Mouse (Mus musculus): ENCODE data around the gene Tmprss7. TPM values are rescaled to one million over a fixed set of nuclear protein-coding genes. Genes with fewer than 3 reads are reported as not detected.

Gene Tmprss7
- polyA plus RNA-seq, 2 experiments, result 0.08 to 0.26 TPM

GRCm38 (mm10) chr16:45632420-45632819 lies 61.0 kb downstream of the Tmprss7 start:
- TF ChIP-seq EP300 (IDR thresholded peaks at IDR 0.05; ENCODE audit: low read depth) (no peak), CTCF (IDR thresholded peaks at IDR 0.05; ENCODE audit: low read depth) (no peak)
- Histone ChIP-seq H3K4me3 (ENCODE audit: insufficient read depth in 1 of 2, low read depth in 2 of 2, low read length in 2 of 2) (no peak overlapping the region), H3K9me3 (ENCODE audit: control insufficient read depth, low read length) (no peaks in the 10 kb centered on the region), H3K27ac (no peak overlapping the region), H3K4me2 (ENCODE audit: low read depth) (no peak overlapping the region), H3K9ac (replicated peaks) (no peak overlapping the region), H3K27me3 (ENCODE audit: control insufficient read depth, insufficient read depth, low read length) (no peaks in the 10 kb centered on the region), H3K4me1 (replicated peaks; ENCODE audit: control insufficient read depth in 2 of 2, insufficient read depth in 2 of 2, low read length in 1 of 2) (no peaks in the 10 kb centered on the region), H3K36me3 (replicated peaks; ENCODE audit: control insufficient read depth, insufficient read depth, low read depth) (no peaks in the 10 kb centered on the region)
- DNase-seq (ENCODE audit: low read depth in 3 of 3, low spot score in 3 of 3) (no peak), ATAC-seq (ENCODE audit: insufficient read depth) (no peak)
- 76% methylated on average over 4 of the region's 4 CpGs for WGBS (ENCODE audit: insufficient replicate concordance)

DNA sequence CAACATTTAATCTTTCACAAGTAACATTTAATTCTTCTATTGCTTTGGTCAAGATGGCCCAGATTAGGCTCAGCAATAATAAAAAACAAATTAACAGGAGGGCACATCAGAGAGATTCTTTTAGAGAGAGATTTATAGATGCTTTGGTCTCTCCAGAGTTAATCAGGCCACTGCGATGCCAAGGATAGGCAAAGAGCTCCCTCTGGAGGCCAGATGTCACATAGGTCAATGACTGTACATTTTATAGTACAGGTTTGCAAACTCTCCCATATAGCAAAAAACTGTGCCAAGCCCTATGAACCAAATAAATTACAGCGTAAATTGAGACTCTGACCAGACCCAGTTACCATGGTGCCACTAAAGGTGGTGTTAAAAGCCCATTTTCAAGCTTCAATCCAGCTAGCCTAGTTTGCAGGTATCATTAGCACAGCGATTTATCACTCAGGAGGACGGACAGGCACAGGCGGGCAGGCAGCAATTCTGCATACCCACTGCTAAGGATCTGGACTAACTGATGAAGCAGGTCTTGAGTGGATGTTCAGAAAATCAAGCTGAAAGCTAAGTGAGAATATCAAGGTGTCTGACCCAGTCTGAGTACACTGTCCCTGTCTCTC lies 63.0 kb downstream of the Tmprss7 start:
- Histone ChIP-seq H3K27me3 (ENCODE audit: control insufficient read depth, insufficient read depth, low read length) (no peaks in the 10 kb centered on the region), H3K36me3 (replicated peaks; ENCODE audit: control insufficient read depth, insufficient read depth, low read depth) (no peaks in the 10 kb centered on the region), H3K9me3 (ENCODE audit: control insufficient read depth, low read length) (no peaks in the 10 kb centered on the region), H3K4me1 (replicated peaks; ENCODE audit: control insufficient read depth in 2 of 2, insufficient read depth in 2 of 2, low read length in 1 of 2) (no peaks in the 10 kb centered on the region), H3K4me3 (ENCODE audit: insufficient read depth in 1 of 2, low read depth in 2 of 2, low read length in 2 of 2) (no peak overlapping the region), H3K4me2 (ENCODE audit: low read depth) (no peak overlapping the region), H3K9ac (replicated peaks) (no peak overlapping the region), H3K27ac (no peak overlapping the region)
- TF ChIP-seq CTCF (IDR thresholded peaks at IDR 0.05; ENCODE audit: low read depth) (peak; percentile 63), EP300 (IDR thresholded peaks at IDR 0.05; ENCODE audit: low read depth) (no peak)
- DNase-seq (ENCODE audit: low read depth in 3 of 3, low spot score in 3 of 3) (peak in 1 of 3 experiments; percentile 13), ATAC-seq (ENCODE audit: insufficient read depth) (no peak)
- WGBS (ENCODE audit: insufficient replicate concordance), result 52% methylated on average over 5 of the region's 5 CpGs

DNA sequence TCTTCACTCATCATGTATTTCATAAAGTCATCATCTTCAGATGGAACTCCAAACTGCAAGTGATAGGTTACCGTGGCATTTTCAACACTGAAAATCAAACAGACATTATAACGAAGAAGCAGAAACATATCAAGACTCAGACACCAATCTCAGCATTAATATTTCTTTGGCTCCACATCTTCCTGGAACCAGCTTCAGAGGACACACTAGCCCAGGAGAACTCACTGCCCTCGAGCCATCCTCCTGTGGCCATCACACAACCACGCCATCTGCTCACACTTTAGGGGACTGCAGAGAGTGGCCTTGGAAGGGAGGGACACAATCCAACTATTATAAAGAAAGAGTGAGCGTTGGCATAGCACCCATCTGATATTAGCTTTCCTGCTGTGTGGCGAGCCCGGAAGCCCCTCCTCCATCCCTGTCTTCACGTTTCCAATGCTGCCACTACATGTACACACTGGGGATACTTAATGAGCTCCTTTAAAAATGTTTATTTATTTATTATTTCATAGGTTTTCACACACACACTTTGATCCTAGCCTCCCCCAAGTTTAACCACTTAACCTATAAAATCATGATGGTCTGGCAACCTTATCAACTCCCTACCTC lies 63.9 kb downstream of the Tmprss7 start:
- H3K27ac ChIP-seq, result no peak overlapping the region
- H3K4me1 ChIP-seq (replicated peaks; ENCODE audit: control insufficient read depth in 2 of 2, insufficient read depth in 2 of 2, low read length in 1 of 2), result peaks cover 0 to 2% of the 10 kb centered on the region in 2 experiments; a peak in 1 of 4 replicates
- TF ChIP-seq EP300 (IDR thresholded peaks at IDR 0.05; ENCODE audit: low read depth), result no peak
- no peak for TF ChIP-seq CTCF (IDR thresholded peaks at IDR 0.05; ENCODE audit: low read depth)
- H3K36me3 ChIP-seq (replicated peaks; ENCODE audit: control insufficient read depth, insufficient read depth, low read depth), result no peaks in the 10 kb centered on the region
- H3K9me3 ChIP-seq (ENCODE audit: control insufficient read depth, low read length), result no peaks in the 10 kb centered on the region
- no peak overlapping the region for H3K4me2 ChIP-seq (ENCODE audit: low read depth)
- 63% methylated on average over 8 of the region's 8 CpGs for WGBS (ENCODE audit: insufficient replicate concordance)
- H3K9ac ChIP-seq (replicated peaks), result no peak overlapping the region
- ATAC-seq (ENCODE audit: insufficient read depth) (no peak), DNase-seq (ENCODE audit: low read depth in 3 of 3, low spot score in 3 of 3) (no peak)
- no peak overlapping the region for H3K4me3 ChIP-seq (ENCODE audit: insufficient read depth in 1 of 2, low read depth in 2 of 2, low read length in 2 of 2)
- no peaks in the 10 kb centered on the region for H3K27me3 ChIP-seq (ENCODE audit: control insufficient read depth, insufficient read depth, low read length)

- DNase-seq (ENCODE audit: low read depth in 3 of 3, low spot score in 3 of 3), result no peak
- Histone ChIP-seq H3K36me3 (replicated peaks; ENCODE audit: control insufficient read depth, insufficient read depth, low read depth) (no peaks in the 10 kb centered on the region), H3K4me3 (ENCODE audit: insufficient read depth in 1 of 2, low read depth in 2 of 2, low read length in 2 of 2) (no peak overlapping the region), H3K27me3 (ENCODE audit: control insufficient read depth, insufficient read depth, low read length) (no peaks in the 10 kb centered on the region), H3K9me3 (ENCODE audit: control insufficient read depth, low read length) (no peaks in the 10 kb centered on the region), H3K4me1 (replicated peaks; ENCODE audit: control insufficient read depth in 2 of 2, insufficient read depth in 2 of 2, low read length in 1 of 2) (peaks cover 0 to 10% of the 10 kb centered on the region in 2 experiments; a peak in 3 of 4 replicates), H3K27ac (no peak overlapping the region), H3K4me2 (ENCODE audit: low read depth) (no peak overlapping the region), H3K9ac (replicated peaks) (no peak overlapping the region)
- TF ChIP-seq CTCF (IDR thresholded peaks at IDR 0.05; ENCODE audit: low read depth), result no peak
- TF ChIP-seq EP300 (IDR thresholded peaks at IDR 0.05; ENCODE audit: low read depth), result no peak
- no peak for ATAC-seq (ENCODE audit: insufficient read depth)
- 34% methylated on average over 2 of the region's 2 CpGs for WGBS (ENCODE audit: insufficient replicate concordance)
Observed at GRCm38 (mm10) chr16:45625342-45625741, 68.1 kb downstream of the Tmprss7 start.

DNA sequence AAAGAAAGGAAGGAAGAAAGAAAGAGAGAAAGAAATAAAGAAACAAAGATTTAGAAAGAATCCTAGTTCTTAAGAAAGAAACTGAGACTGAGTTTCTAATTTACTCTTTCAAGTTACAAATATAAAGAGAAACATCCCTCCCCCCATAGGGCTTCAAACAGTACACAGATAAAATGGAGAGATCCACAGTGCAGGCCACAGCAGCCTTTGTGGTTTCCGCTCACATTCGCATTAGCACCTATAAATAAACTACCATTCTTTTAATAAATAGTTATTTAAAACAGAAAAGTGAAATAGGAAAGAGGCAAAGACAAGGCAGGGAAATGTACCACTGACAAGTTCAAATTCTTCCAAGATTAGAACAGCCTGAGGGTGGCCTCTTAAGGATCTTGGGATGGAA lies 68.7 kb downstream of the Tmprss7 start:
- Histone ChIP-seq H3K9ac (replicated peaks) (no peak overlapping the region), H3K36me3 (replicated peaks; ENCODE audit: control insufficient read depth, insufficient read depth, low read depth) (no peaks in the 10 kb centered on the region), H3K4me1 (replicated peaks; ENCODE audit: control insufficient read depth in 2 of 2, insufficient read depth in 2 of 2, low read length in 1 of 2) (peaks cover 1 to 14% of the 10 kb centered on the region in 2 experiments), H3K27me3 (ENCODE audit: control insufficient read depth, insufficient read depth, low read length) (no peaks in the 10 kb centered on the region), H3K9me3 (ENCODE audit: control insufficient read depth, low read length) (no peaks in the 10 kb centered on the region), H3K4me2 (ENCODE audit: low read depth) (no peak overlapping the region), H3K27ac (no peak overlapping the region), H3K4me3 (ENCODE audit: insufficient read depth in 1 of 2, low read depth in 2 of 2, low read length in 2 of 2) (no peak overlapping the region)
- ATAC-seq (ENCODE audit: insufficient read depth) (no peak), DNase-seq (ENCODE audit: low read depth in 3 of 3, low spot score in 3 of 3) (no peak)
- no peak for TF ChIP-seq EP300 (IDR thresholded peaks at IDR 0.05; ENCODE audit: low read depth)
- no peak for TF ChIP-seq CTCF (IDR thresholded peaks at IDR 0.05; ENCODE audit: low read depth)
- 13% methylated on average over 2 of the region's 2 CpGs for WGBS (ENCODE audit: insufficient replicate concordance)
